Mouse (Mus musculus) lung, adult 2 months (tissue): ENCODE results near the gene Tnr.

Experiments
- CTCF ChIP-seq: fragments of 200-500 bp; IDR thresholded peaks from 2 replicates; pipeline ENCODE4 v1.5.1; 2011; ENCODE audit warnings: mild to moderate bottlenecking, low read length, control low read depth; ENCODE audit not compliant: insufficient read depth
- POLR2A ChIP-seq: fragments of 200-500 bp; IDR thresholded peaks from 2 replicates; pipeline ENCODE4 v1.6.1; 2011; ENCODE audit warnings: low read depth, mild to moderate bottlenecking, control low read depth, low read length, borderline replicate concordance; ENCODE audit errors: extremely low read depth

DNA sequence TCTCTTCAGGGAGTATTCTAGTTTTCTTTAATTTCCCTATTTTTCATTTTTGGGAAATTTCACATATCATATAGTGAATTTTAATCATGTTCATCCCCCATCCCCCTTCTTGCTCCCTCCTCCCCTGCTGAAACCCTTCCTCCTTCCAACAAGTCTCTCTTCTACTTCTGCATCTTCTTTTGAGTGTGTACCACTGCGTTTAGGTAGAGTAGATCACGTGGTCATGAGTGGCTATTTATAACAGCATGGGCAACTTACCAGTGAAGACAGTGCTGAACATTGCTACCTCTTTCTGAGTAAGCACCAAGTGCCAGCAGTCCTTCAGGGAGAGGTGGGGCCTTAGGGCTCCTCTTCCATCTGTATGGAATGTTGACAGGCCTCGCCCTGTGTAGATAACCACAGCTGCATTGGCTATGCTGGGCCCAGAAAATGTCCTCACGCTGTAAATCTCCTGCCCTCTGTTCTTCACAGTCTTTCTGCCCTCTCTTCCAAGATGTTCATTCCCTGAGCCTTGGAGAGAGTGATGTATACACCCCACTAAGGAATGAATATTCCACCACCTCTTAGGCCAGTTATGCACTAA lies 33.6 kb upstream of the Tnr start:
- TF ChIP-seq POLR2A, result no peak
- no peak for TF ChIP-seq CTCF
